In the genomic region with DNA sequence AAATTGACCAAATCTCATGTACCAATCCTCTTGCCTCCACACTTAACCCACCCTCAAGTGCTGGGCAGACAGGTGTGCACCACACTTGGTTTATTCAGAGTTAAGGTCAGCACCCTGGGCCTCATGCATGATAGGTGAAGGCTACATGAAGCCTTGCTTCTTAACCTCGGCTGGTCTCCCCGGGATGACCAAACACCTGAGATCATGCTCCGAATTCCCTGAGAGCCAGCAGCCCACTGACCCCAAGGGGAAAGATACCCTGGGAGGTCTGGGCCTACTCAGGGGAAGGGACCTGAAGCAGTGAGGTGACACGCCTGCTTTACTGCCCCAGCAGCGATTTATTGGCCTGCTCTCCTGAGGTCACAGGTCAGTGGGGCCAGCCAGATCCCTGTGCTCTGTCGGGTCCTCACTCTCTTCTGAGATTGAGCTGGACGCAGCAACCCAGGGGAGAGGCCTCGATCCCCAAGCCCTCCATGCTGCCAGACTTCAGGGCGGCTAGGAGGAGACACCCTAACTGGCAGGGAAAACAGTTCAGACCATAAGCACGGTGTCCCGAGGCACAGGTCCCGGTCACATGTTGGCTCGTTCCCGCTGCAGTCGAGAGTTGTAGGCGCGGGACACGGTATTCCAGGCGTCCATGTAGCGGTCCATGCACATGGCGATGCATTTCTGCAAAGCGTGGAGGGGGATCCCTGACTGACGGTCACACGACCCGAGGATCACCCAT, we compare ENCODE assay signal across 8 mouse cellular contexts. TPM values are rescaled to one million over a fixed set of nuclear protein-coding genes. Genes with fewer than 3 reads are reported as not detected.
DNase-seq lines count a peak whose midpoint lies in the region; ATAC-seq and TF ChIP-seq lines count a peak whose summit lies in the region.

No protein-coding gene starts in this region.

- 17% methylated on average over 25 of the region's 25 CpGs for WGBS in heart, embryonic 11.5 days (ENCODE audit: insufficient replicate concordance)
- 16% methylated on average over 25 of the region's 25 CpGs for WGBS in forebrain, embryonic 16.5 days
- WGBS in macrophage (ENCODE audit: missing documents), result 24% methylated on average over 23 of the region's 25 CpGs

- no peak for DNase-seq in heart, postnatal 4 days
- no peak for DNase-seq in G1E (ENCODE audit: low spot score)
- DNase-seq in urinary bladder, adult 18-20 months (ENCODE audit: low spot score in 2 of 2), result no peak
- DNase-seq in adrenal gland, postnatal 4 days (ENCODE audit: low spot score in 2 of 2), result no peak
- DNase-seq in thymus, postnatal 0 days (ENCODE audit: low spot score), result no peak

- no peak for TF ChIP-seq CTCF in G1E (IDR thresholded peaks at IDR 0.05; ENCODE audit: low read depth, low read length)

- H3K27me3 ChIP-seq in heart, embryonic 11.5 days (ENCODE audit: control insufficient read depth, insufficient read depth, low read length), result peaks cover 4% of the 10 kb centered on the region; the same call in 1 of the 2 replicates
- peaks cover 20% of the 10 kb centered on the region; the same call in 1 of the 2 replicates for H3K27me3 ChIP-seq in G1E (ENCODE audit: insufficient read depth, low read length)
- H3K27me3 ChIP-seq in forebrain, embryonic 16.5 days (replicated peaks; ENCODE audit: control insufficient read depth, insufficient read depth, low read length), result no peaks in the 10 kb centered on the region

- H3K9me3 ChIP-seq in heart, embryonic 11.5 days (replicated peaks; ENCODE audit: control insufficient read depth, low read length), result no peaks in the 10 kb centered on the region
- no peaks in the 10 kb centered on the region for H3K9me3 ChIP-seq in G1E (replicated peaks)
- H3K9me3 ChIP-seq in forebrain, embryonic 16.5 days (ENCODE audit: control insufficient read depth, low read length), result no peaks in the 10 kb centered on the region

- H3K27ac ChIP-seq in heart, embryonic 11.5 days (ENCODE audit: low read depth, low read length), result peak overlapping the region; percentile 69; the same call in 1 of the 2 replicates
- H3K27ac ChIP-seq in forebrain, embryonic 16.5 days (ENCODE audit: low read length), result peak overlapping the region; percentile 88
- peak overlapping the region; percentile 51 for H3K27ac ChIP-seq in macrophage

- no peak for ATAC-seq in heart, embryonic 11.5 days (replicated peaks; ENCODE audit: insufficient number of reproducible peaks, low FRiP score, low TSS enrichment)
- ATAC-seq in G1E (ENCODE audit: extremely low read depth, insufficient number of reproducible peaks, low FRiP score, poor library complexity, severe bottlenecking), result no peak
- no peak; the same call in 1 of the 2 replicates for ATAC-seq in forebrain, embryonic 16.5 days

- H3K4me1 ChIP-seq in heart, embryonic 11.5 days (ENCODE audit: control insufficient read depth, insufficient read depth, low read length), result peaks cover 15% of the 10 kb centered on the region
- H3K4me1 ChIP-seq in G1E (ENCODE audit: insufficient read depth, low read depth, low read length), result peaks cover 50% of the 10 kb centered on the region
- peaks cover 14% of the 10 kb centered on the region for H3K4me1 ChIP-seq in forebrain, embryonic 16.5 days (replicated peaks; ENCODE audit: control insufficient read depth, insufficient read depth, low read length)

- peak overlapping the region; percentile 85 for H3K9ac ChIP-seq in heart, embryonic 11.5 days (ENCODE audit: low read depth, low read length)
- peak overlapping the region; percentile 87 for H3K9ac ChIP-seq in forebrain, embryonic 16.5 days (replicated peaks; ENCODE audit: low read depth, low read length)

- peaks cover 21% of the 10 kb centered on the region for H3K36me3 ChIP-seq in heart, embryonic 11.5 days (ENCODE audit: control insufficient read depth, insufficient read depth, low read length)
- H3K36me3 ChIP-seq in G1E (replicated peaks) (peaks cover 40% of the 10 kb centered on the region), macrophage (ENCODE audit: inconsistent target) (0 out of 2 replicates have a peak, but pooled peaks cover 4% of the 10 kb centered on the region)
- H3K36me3 ChIP-seq in forebrain, embryonic 16.5 days (ENCODE audit: control insufficient read depth, insufficient read depth), result peaks cover 14% of the 10 kb centered on the region

- H3K4me3 ChIP-seq in heart, embryonic 11.5 days (ENCODE audit: low read depth, low read length), result peak overlapping the region; percentile 86
- H3K4me3 ChIP-seq in G1E (ENCODE audit: low read depth, low read length), result peak overlapping the region; percentile 97
- peak overlapping the region; percentile 92 for H3K4me3 ChIP-seq in forebrain, embryonic 16.5 days (replicated peaks; ENCODE audit: low read length)
- H3K4me3 ChIP-seq in macrophage (ENCODE audit: inconsistent target), result peak overlapping the region; percentile 74

- H3K79me2 ChIP-seq in macrophage (ENCODE audit: inconsistent target), result peaks cover 20% of the 10 kb centered on the region

- peak overlapping the region; percentile 98 for H3K4me2 ChIP-seq in heart, embryonic 11.5 days
- peak overlapping the region; percentile 91 for H3K4me2 ChIP-seq in forebrain, embryonic 16.5 days (ENCODE audit: low read length)

RNA-seq across cellular contexts. Expression of gene Timm13, which starts 1.0 kb away (rescaled TPM):
- polyA plus RNA-seq in heart, embryonic 11.5 days (2014; fragmentation: Nextera tagmentation; extraction: Ambion mirVana), result 300 and 340 TPM in 2 replicates
- total RNA-seq in heart, postnatal 4 days (2021), result 100 to 1,000 TPM; 162 to 169 TPM
- 34.0 and 51.2 TPM in 2 replicates for total RNA-seq in G1E (2014; fragmentation: Nextera tagmentation)
- total RNA-seq in G1E (2017), result 70.4 and 75.5 TPM in 2 replicates
- polyA plus RNA-seq in G1E (2012), result 295 and 345 TPM in 2 replicates
- polyA plus RNA-seq in forebrain, embryonic 16.5 days (2015; fragmentation: Nextera tagmentation; extraction: Ambion mirVana), result 298 and 299 TPM in 2 replicates
- 10 to 100 TPM in 23 of 26 experiments, 1 to 10 TPM in 3; 5.7 to 41.2 (median 21.0) TPM for total RNA-seq in macrophage (2018; cell fraction: chromatin; rRNA removed)
- total RNA-seq in macrophage (2018; cell fraction: cytosol; rRNA removed), result 100 to 1,000 TPM in 1 of 26 experiments, 10 to 100 TPM in 25; 56.5 to 101 (median 78.3) TPM
- 10 to 100 TPM; 14.0 to 62.1 (median 35.5) TPM for total RNA-seq in macrophage (2018; cell fraction: nucleus; rRNA removed)
- 25.5 to 160 TPM (median 109 TPM) in 3 replicates for polyA plus RNA-seq in macrophage (2018)
- total RNA-seq in adrenal gland, postnatal 4 days (2021), result 100 to 1,000 TPM; 162 to 179 TPM
- polyA plus RNA-seq in thymus, postnatal 0 days (2015; fragmentation: Nextera tagmentation; extraction: Ambion mirVana), result 337 and 351 TPM in 2 replicates

RNA-seq across cellular contexts. Expression of gene Lmnb2, which starts 18.3 kb away (rescaled TPM):
- 7.9 and 11.6 TPM in 2 replicates for polyA plus RNA-seq in heart, embryonic 11.5 days (2014; fragmentation: Nextera tagmentation; extraction: Ambion mirVana)
- 10 to 100 TPM; 15.5 to 17.2 TPM for total RNA-seq in heart, postnatal 4 days (2021)
- 3.0 and 3.1 TPM in 2 replicates for total RNA-seq in G1E (2014; fragmentation: Nextera tagmentation)
- total RNA-seq in G1E (2017), result 4.8 and 5.5 TPM in 2 replicates
- 10.2 and 11.9 TPM in 2 replicates for polyA plus RNA-seq in G1E (2012)
- polyA plus RNA-seq in forebrain, embryonic 16.5 days (2015; fragmentation: Nextera tagmentation; extraction: Ambion mirVana), result 53.2 and 59.8 TPM in 2 replicates
- total RNA-seq in macrophage (2018; cell fraction: chromatin; rRNA removed), result 10 to 100 TPM in 19 of 26 experiments, 1 to 10 TPM in 7; 5.1 to 30.1 (median 12.9) TPM
- total RNA-seq in macrophage (2018; cell fraction: cytosol; rRNA removed), result 1 to 10 TPM; 4.0 to 9.6 (median 7.0) TPM
- 10 to 100 TPM in 10 of 26 experiments, 1 to 10 TPM in 16; 4.9 to 32.4 (median 8.3) TPM for total RNA-seq in macrophage (2018; cell fraction: nucleus; rRNA removed)
- polyA plus RNA-seq in macrophage (2018), result 6.2 to 17.4 TPM (median 7.2 TPM) in 3 replicates
- total RNA-seq in adrenal gland, postnatal 4 days (2021), result 10 to 100 TPM; 18.5 to 23.1 TPM
- 28.0 and 28.5 TPM in 2 replicates for polyA plus RNA-seq in thymus, postnatal 0 days (2015; fragmentation: Nextera tagmentation; extraction: Ambion mirVana)

RNA-seq across cellular contexts. Expression of gene Tmprss9, which starts 28.1 kb away (rescaled TPM):
- polyA plus RNA-seq in heart, embryonic 11.5 days (2014; fragmentation: Nextera tagmentation; extraction: Ambion mirVana), result not detected in 2 replicates
- total RNA-seq in heart, postnatal 4 days (2021), result not detected
- total RNA-seq in G1E (2014; fragmentation: Nextera tagmentation) (not detected in 2 replicates), G1E (2017) (0.05 and 0.06 TPM in 2 replicates)
- polyA plus RNA-seq in G1E (2012) (0.02 TPM in 1 of 2 replicates, not detected in the other), macrophage (2018) (not detected in 3 replicates)
- polyA plus RNA-seq in forebrain, embryonic 16.5 days (2015; fragmentation: Nextera tagmentation; extraction: Ambion mirVana), result 0.24 and 0.25 TPM in 2 replicates
- not detected for total RNA-seq in macrophage (2018; cell fraction: chromatin; rRNA removed)
- total RNA-seq in macrophage (2018; cell fraction: cytosol; rRNA removed), result not detected
- total RNA-seq in macrophage (2018; cell fraction: nucleus; rRNA removed), result not detected
- total RNA-seq in adrenal gland, postnatal 4 days (2021), result not detected
- polyA plus RNA-seq in thymus, postnatal 0 days (2015; fragmentation: Nextera tagmentation; extraction: Ambion mirVana), result 0.08 and 0.09 TPM in 2 replicates

RNA-seq across cellular contexts. Expression of gene Gadd45b, which starts 30.1 kb away (rescaled TPM):
- polyA plus RNA-seq in heart, embryonic 11.5 days (2014; fragmentation: Nextera tagmentation; extraction: Ambion mirVana), result 21.3 and 25.6 TPM in 2 replicates
- 1 to 10 TPM; 6.4 to 9.5 TPM for total RNA-seq in heart, postnatal 4 days (2021)
- total RNA-seq in G1E (2014; fragmentation: Nextera tagmentation) (2.1 and 5.7 TPM in 2 replicates), G1E (2017) (1.1 and 1.9 TPM in 2 replicates)
- polyA plus RNA-seq in G1E (2012) (2.8 and 3.7 TPM in 2 replicates), macrophage (2018) (45.9 to 89.8 TPM (median 71.3 TPM) in 3 replicates)
- 5.8 and 7.0 TPM in 2 replicates for polyA plus RNA-seq in forebrain, embryonic 16.5 days (2015; fragmentation: Nextera tagmentation; extraction: Ambion mirVana)
- total RNA-seq in macrophage (2018; cell fraction: chromatin; rRNA removed), result 1,000 to 10,000 TPM in 1 of 26 experiments, 100 to 1,000 TPM in 25; 108 to 1,046 (median 613) TPM
- total RNA-seq in macrophage (2018; cell fraction: cytosol; rRNA removed), result 100 to 1,000 TPM; 117 to 845 (median 491) TPM
- 1,000 to 10,000 TPM in 14 of 26 experiments, 100 to 1,000 TPM in 12; 109 to 1,748 (median 1,022) TPM for total RNA-seq in macrophage (2018; cell fraction: nucleus; rRNA removed)
- 10 to 100 TPM; 10.9 to 11.1 TPM for total RNA-seq in adrenal gland, postnatal 4 days (2021)
- polyA plus RNA-seq in thymus, postnatal 0 days (2015; fragmentation: Nextera tagmentation; extraction: Ambion mirVana), result 19.0 and 21.7 TPM in 2 replicates

RNA-seq across cellular contexts. Expression of gene Sppl2b, which starts 44.7 kb away (rescaled TPM):
- polyA plus RNA-seq in heart, embryonic 11.5 days (2014; fragmentation: Nextera tagmentation; extraction: Ambion mirVana), result 22.9 and 26.3 TPM in 2 replicates
- total RNA-seq in heart, postnatal 4 days (2021), result 10 to 100 TPM; 23.4 to 24.8 TPM
- total RNA-seq in G1E (2014; fragmentation: Nextera tagmentation), result 46.0 and 55.1 TPM in 2 replicates
- 18.0 and 22.1 TPM in 2 replicates for total RNA-seq in G1E (2017)
- polyA plus RNA-seq in G1E (2012), result 76.6 and 92.5 TPM in 2 replicates
- 64.9 and 78.6 TPM in 2 replicates for polyA plus RNA-seq in forebrain, embryonic 16.5 days (2015; fragmentation: Nextera tagmentation; extraction: Ambion mirVana)
- total RNA-seq in macrophage (2018; cell fraction: chromatin; rRNA removed), result 10 to 100 TPM; 12.6 to 64.3 (median 37.0) TPM
- 10 to 100 TPM in 22 of 26 experiments, 1 to 10 TPM in 4; 8.0 to 19.2 (median 12.6) TPM for total RNA-seq in macrophage (2018; cell fraction: cytosol; rRNA removed)
- total RNA-seq in macrophage (2018; cell fraction: nucleus; rRNA removed), result 10 to 100 TPM in 23 of 26 experiments, 1 to 10 TPM in 3; 8.5 to 52.1 (median 25.6) TPM
- polyA plus RNA-seq in macrophage (2018), result 8.7 to 16.8 TPM (median 15.4 TPM) in 3 replicates
- total RNA-seq in adrenal gland, postnatal 4 days (2021), result 10 to 100 TPM; 43.5 to 47.7 TPM
- polyA plus RNA-seq in thymus, postnatal 0 days (2015; fragmentation: Nextera tagmentation; extraction: Ambion mirVana), result 26.8 and 27.7 TPM in 2 replicates
